Mouse (Mus musculus): Measurements from ENCODE around the gene Pstk. TPM values are rescaled to one million over a fixed set of nuclear protein-coding genes. Genes with fewer than 3 reads are reported as not detected.
"Not testable (repeated sequence)": the region's sequence is repeated elsewhere in the genome, so short reads cannot be mapped to it uniquely, and the experiment has no call there.

Gene Pstk
- polyA plus RNA-seq, 1 experiment from 2014 or later, result 19.9 TPM

DNA sequence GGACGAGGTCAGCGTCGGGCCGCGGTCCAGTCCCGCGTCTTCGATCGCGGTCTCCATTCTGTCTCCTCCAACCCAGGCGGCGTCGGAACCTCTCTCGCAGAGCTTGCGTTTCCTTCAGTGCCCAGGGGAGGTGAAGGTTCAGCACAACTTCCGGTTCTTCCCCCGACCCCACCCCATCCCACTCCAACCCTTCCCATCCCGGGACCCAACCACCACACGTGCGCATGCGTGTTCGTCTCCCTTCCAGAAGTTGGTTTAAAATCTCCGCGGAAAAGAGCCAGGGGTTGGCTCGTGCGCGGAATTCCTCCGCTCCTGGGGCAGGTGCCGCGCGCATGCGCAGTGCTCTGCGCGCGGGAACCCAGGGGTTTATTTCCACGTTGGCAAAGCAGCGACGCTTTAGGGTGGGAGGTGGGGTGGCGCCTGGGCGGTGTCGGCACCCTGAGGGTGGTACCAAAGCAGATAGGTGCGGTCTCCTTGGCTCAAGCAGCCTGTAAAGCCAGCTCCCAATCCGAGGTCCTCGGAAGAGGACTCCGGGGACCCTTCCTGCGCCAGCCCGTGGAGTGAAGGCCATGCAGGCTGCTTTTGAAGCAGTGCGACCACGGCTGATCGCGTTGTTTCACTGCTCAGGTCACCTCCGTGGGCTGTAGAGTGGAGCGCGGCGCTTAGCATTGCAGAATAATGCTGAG lies 8.2 kb upstream of the Pstk start, which contains the start of gene 2310057M21Rik:
Gene 2310057M21Rik, minus strand, starts transcription at position 145 of the 686 bp plus-strand sequence.
- Histone ChIP-seq H3K9me3 (replicated peaks) (no peaks in the 10 kb centered on the region), H3K9ac (peak within 1 kb of the TSS; percentile 92), H3K27me3 (peaks cover 10% of the 10 kb centered on the region), H3K4me2 (peak within 1 kb of the TSS; percentile 95), H3K4me3 (replicated peaks) (peak within 1 kb of the TSS; percentile 98), H3K36me3 (replicated peaks) (peaks cover 22% of the 10 kb centered on the region), H3K4me1 (replicated peaks) (peaks cover 22% of the 10 kb centered on the region), H3K27ac (replicated peaks) (peak within 1 kb of the TSS; percentile 91)
- WGBS (ENCODE audit: insufficient replicate concordance), result under 1% methylated on average over 55 of the region's 55 CpGs
- peak; percentile 94 for ATAC-seq (ENCODE audit: insufficient read depth)

DNA sequence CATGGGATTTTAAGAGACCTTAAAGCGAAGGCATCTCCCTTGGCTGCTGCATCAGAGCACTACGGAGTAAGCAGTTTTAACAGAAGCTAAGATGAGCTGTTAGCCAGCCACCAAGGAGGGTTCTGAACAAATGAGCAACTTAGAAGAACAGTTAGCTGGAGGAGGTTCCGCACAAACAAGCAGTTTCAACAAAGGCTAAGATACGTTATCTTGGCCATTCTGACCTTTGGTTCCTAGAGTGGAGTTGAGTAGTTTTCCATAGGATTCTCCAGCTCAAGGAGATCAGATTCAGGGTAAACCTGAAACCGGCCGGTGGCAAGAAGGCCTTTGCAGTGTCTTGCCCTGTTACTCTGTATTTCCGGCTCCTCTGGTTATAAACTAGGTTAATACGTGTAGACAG lies 6.8 kb upstream of the Pstk start:
- WGBS (ENCODE audit: insufficient replicate concordance), result 92% methylated on average over 8 of the region's 8 CpGs

DNA sequence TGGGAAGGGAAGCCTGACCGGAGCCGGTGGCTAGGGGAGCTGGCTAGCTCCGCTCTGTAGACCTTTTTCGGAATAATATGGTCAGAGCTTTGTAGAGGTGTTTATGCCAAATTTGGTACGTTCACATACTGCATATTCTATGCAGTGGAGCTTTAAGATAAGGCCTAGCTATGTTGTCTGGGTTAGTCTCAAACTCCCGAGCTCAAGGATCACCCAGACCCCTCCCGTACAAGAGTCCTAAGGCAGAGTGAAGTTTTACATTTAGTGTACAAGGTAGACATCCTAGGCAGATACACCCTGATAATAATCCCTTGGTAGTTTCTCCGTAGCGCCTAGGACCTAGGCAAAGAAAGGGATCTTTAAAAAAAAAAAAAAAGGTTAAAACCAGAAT lies 524 bp downstream of the Pstk start:
- Histone ChIP-seq H3K9me3 (replicated peaks) (no peaks in the 10 kb centered on the region), H3K4me3 (replicated peaks) (peak overlapping the region; percentile 84), H3K9ac (peak overlapping the region; percentile 78), H3K27ac (replicated peaks) (peak overlapping the region; percentile 93), H3K4me2 (peak overlapping the region; percentile 97), H3K36me3 (replicated peaks) (no peaks in the 10 kb centered on the region), H3K4me1 (replicated peaks) (peaks cover 24% of the 10 kb centered on the region), H3K27me3 (peaks cover 7% of the 10 kb centered on the region)
- WGBS (ENCODE audit: insufficient replicate concordance), result 2% methylated on average over 9 of the region's 9 CpGs
- ATAC-seq (ENCODE audit: insufficient read depth), result no peak; the same call in 1 of the 2 replicates

More for the DNA sequence above, 6.8 kb upstream of the Pstk start:
- Histone ChIP-seq H3K36me3 (replicated peaks) (0 out of 2 replicates have a peak, but pooled peaks cover 9% of the 10 kb centered on the region), H3K9ac (no peak overlapping the region), H3K4me2 (no peak overlapping the region), H3K4me3 (replicated peaks) (no peak overlapping the region), H3K9me3 (replicated peaks) (no peaks in the 10 kb centered on the region), H3K4me1 (replicated peaks) (peaks cover 22% of the 10 kb centered on the region), H3K27ac (replicated peaks) (no peak overlapping the region), H3K27me3 (peaks cover 10% of the 10 kb centered on the region)
- no peak for ATAC-seq (ENCODE audit: insufficient read depth)

DNA sequence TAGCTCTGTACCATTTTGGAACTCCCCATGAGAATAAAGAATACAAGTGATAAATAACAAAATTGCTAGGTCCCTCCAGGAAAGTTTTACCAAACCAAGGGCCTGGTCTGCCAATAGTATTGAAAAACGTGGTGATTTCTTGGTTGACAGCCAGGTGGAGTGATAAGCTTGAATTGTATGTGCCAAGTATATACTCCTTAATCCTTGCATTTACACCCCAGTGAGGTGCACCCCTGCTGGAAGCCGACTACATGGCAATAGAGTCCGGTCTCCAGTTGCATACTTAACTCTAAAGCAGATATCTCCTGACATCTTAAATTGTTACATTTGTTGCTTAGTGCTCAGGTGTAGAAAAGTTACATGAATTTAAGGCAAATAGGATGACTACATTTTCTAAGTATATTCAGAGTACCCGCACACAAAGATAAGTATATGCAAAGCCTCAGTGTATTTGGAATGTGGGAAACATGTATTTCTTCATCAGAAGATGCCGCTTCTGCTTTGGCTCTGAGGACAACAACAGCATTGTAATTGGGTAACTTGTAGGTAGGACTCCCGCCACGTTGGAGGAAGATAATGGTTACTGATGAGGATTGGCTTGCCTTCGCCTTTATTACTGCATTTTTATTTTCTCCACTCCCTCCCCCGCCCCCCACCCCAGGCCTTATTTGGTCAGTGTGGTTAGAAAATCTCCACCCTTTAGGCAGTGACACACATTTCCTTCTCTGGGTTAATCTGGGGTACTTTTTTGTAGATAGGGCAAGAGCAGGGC lies 1.1 kb downstream of the Pstk start:
- 34% methylated on average over 9 of the region's 9 CpGs for WGBS (ENCODE audit: insufficient replicate concordance)
- Histone ChIP-seq H3K27ac (replicated peaks) (peak overlapping the region; percentile 93), H3K4me1 (replicated peaks) (peaks cover 24% of the 10 kb centered on the region), H3K27me3 (peaks cover 4% of the 10 kb centered on the region), H3K4me3 (replicated peaks) (peak overlapping the region; percentile 84), H3K36me3 (replicated peaks) (no peaks in the 10 kb centered on the region), H3K4me2 (peak overlapping the region; percentile 97), H3K9me3 (replicated peaks) (no peaks in the 10 kb centered on the region), H3K9ac (peak overlapping the region; percentile 78; the same call in 1 of the 2 replicates)
- ATAC-seq (ENCODE audit: insufficient read depth), result no peak

DNA sequence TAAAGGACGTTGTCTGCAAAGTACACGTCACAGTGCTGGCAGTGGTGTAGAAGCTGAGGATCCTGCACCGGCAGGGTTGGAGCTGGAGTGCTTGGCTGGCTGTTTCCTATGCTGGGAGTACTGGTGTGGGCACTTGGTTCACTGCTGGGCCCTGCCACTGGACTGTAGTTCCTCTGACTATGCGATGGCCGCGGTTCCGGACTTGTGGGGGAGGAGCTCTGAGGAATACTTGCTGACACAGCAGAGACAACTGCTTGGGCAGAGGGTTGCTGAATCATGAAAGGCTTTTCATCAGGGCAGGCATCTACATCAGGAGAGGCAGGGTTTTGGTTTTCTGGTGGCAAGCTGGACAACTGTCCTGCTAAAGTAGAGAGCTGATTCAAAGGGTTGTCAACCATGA lies 20.8 kb downstream of the Pstk start:
- 85% methylated on average over 7 of the region's 7 CpGs for WGBS (ENCODE audit: insufficient replicate concordance)
- peaks cover 52% of the 10 kb centered on the region for H3K36me3 ChIP-seq (replicated peaks)
- H3K27me3 ChIP-seq; H3K9ac ChIP-seq; ATAC-seq (ENCODE audit: insufficient read depth); H3K4me1 ChIP-seq (replicated peaks); H3K4me3 ChIP-seq (replicated peaks); H3K4me2 ChIP-seq; H3K27ac ChIP-seq (replicated peaks); H3K9me3 ChIP-seq (replicated peaks): not testable (repeated sequence)

DNA sequence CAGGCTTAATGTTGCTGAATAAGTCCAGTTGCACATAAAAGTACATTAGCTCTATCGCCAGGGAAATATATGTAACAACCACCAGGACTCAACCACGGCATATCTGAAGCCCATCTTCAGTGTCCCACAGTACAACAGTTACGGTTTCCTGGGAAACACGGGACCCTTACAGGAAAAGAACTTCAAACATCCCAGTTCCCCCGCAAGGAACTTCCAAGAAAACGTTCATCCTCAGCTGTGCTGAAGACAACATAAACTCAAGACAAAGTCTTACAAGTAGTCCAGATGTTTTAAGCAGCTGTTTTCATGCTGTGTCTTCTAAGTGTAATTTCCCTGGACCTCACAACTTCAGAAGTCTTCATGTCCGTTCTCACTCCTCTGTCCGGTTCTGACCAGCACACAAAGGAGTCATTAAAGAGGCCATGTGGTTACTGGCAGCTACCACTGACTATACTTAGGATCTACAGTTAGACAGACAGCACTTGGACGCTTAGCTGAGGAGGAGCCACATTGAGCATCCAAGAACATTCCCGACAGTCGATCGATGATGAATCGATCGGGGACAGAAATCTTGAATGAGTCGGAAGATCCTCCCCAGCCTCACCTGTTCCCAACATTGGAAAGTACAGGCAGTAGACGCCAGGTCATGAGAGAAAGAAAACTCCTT lies 38.5 kb downstream of the Pstk start:
- ATAC-seq (ENCODE audit: insufficient read depth), result no peak
- peaks cover 6% of the 10 kb centered on the region; the same call in 1 of the 2 replicates for H3K36me3 ChIP-seq (replicated peaks)
- peak overlapping the region; percentile 97 for H3K4me3 ChIP-seq (replicated peaks)
- H3K4me2 ChIP-seq, result peak overlapping the region; percentile 97
- WGBS (ENCODE audit: insufficient replicate concordance), result 5% methylated on average over 16 of the region's 16 CpGs
- H3K9ac ChIP-seq, result peak overlapping the region; percentile 98
- H3K4me1 ChIP-seq (replicated peaks), result peaks cover 27% of the 10 kb centered on the region
- no peaks in the 10 kb centered on the region for H3K9me3 ChIP-seq (replicated peaks)
- no peaks in the 10 kb centered on the region for H3K27me3 ChIP-seq
- peak overlapping the region; percentile 86 for H3K27ac ChIP-seq (replicated peaks)

DNA sequence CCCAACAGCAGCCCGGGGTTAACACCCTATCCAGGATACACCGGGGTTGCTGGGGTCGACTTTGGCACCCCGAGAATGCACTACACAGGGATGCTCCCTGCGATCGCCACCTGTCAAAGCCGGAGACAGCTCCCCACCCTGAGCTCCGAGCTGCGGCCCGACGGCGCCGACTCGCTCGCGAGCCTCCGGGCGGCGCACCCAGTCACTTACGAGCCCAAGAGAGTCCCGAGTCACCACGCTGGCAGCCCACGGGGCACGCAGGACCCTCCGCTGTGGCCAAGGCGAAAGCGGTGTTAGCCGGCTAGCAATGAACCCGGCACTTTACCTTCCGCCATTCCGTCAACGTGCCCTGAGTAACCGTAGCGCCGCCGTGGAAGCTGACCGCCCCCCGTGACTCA lies 39.0 kb downstream of the Pstk start:
- peak; percentile 74 for ATAC-seq (ENCODE audit: insufficient read depth)
- Histone ChIP-seq H3K9me3 (replicated peaks) (no peaks in the 10 kb centered on the region), H3K4me1 (replicated peaks) (peaks cover 27% of the 10 kb centered on the region), H3K27me3 (no peaks in the 10 kb centered on the region), H3K4me2 (peak overlapping the region; percentile 97), H3K9ac (peak overlapping the region; percentile 98), H3K4me3 (replicated peaks) (peak overlapping the region; percentile 97), H3K36me3 (replicated peaks) (peaks cover 6% of the 10 kb centered on the region; the same call in 1 of the 2 replicates), H3K27ac (replicated peaks) (peak overlapping the region; percentile 86)
- under 1% methylated on average over 38 of the region's 38 CpGs for WGBS (ENCODE audit: insufficient replicate concordance)

DNA sequence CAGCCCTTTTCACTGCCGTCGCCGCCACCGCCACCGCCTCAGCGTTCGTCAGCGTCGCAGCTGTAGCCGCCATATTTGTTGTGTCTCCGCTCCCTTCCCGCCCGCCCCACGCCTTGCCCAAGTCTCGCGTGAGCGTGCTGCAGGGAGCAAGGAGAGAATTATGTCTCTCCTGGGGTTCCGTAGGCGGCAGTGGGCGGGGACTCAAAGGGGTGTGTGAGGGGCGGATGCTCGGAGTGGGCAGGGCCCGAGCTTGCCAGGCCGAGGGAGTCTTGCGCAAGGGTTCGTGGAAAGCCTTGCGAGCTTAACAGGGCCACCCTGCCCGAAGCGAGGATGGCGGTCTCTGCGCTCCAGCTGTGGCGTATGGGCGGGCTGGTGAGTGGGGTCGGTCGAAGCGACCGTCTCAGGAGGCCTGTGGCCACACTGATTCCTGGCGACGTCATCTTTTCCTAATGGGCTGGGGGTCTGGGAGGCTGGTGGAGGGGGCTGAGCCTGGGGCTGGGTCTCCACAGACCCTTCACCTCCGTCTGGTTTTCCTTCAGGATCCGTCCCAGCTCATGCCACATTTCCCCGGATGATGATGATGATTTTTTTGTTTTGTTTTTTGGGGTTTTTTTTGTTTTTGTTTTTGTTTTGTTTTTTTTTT lies 39.6 kb downstream of the Pstk start, which contains the start of the genes Ikzf5 and Acadsb:
Gene Ikzf5, minus strand, starts transcription at position 106 of the 643 bp plus-strand sequence.
Gene Acadsb, plus strand, starts transcription at position 186 of the 643 bp plus-strand sequence.
- no peaks in the 10 kb centered on the region for H3K27me3 ChIP-seq
- WGBS (ENCODE audit: insufficient replicate concordance), result 0% methylated on average over 42 of the region's 42 CpGs
- H3K4me1 ChIP-seq (replicated peaks), result peaks cover 27% of the 10 kb centered on the region
- peak; percentile 100 for ATAC-seq (ENCODE audit: insufficient read depth)
- H3K4me2 ChIP-seq, result peak within 1 kb of the TSS; percentile 97
- peak within 1 kb of the TSS; percentile 98 for H3K9ac ChIP-seq
- peak within 1 kb of the TSS; percentile 97 for H3K4me3 ChIP-seq (replicated peaks)
- H3K27ac ChIP-seq (replicated peaks), result peak within 1 kb of the TSS; percentile 86
- H3K36me3 ChIP-seq (replicated peaks), result peaks cover 6% of the 10 kb centered on the region; the same call in 1 of the 2 replicates
- H3K9me3 ChIP-seq (replicated peaks), result no peaks in the 10 kb centered on the region

DNA sequence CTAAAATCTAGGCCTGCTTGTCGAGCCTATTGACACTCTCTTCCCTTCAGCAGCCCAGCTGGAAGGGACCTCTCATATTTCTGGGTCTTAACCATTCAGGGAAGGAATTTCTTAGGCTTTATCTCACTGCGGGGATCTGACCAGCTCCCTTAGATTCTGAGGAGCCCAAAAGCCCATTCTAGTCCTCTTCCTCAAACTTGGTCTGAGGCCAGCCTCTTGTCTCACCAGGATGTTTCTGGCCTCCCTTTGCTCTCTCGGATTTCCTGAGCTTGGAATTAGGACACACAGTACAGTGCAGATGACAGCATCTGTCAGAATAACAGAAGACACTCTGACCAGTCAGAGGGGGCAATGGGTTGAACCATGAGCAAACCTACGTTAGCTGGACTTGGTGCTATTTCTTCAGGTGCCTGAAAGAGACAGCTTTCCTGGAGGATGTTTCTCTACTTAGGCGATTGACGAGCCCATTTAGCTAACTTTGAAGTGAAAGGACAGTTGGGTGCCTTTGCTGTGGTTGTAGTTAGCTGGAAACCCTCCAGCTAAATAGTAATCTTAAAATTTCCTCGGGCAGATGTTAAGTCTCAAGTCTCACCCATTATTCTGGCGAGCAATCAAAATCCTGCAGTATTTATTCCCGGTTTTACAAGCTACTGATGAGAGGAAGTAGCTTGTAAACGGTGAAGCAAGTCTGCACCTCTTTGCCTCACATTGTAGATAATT lies 40.4 kb downstream of the Pstk start:
- Histone ChIP-seq H3K27me3 (no peaks in the 10 kb centered on the region), H3K4me2 (peak overlapping the region; percentile 97), H3K9me3 (replicated peaks) (no peaks in the 10 kb centered on the region), H3K27ac (replicated peaks) (no peak overlapping the region), H3K4me1 (replicated peaks) (peaks cover 27% of the 10 kb centered on the region), H3K4me3 (replicated peaks) (peak overlapping the region; percentile 97), H3K9ac (peak overlapping the region; percentile 83; the same call in 1 of the 2 replicates), H3K36me3 (replicated peaks) (peaks cover 6% of the 10 kb centered on the region; the same call in 1 of the 2 replicates)
- 37% methylated on average over 10 of the region's 10 CpGs for WGBS (ENCODE audit: insufficient replicate concordance)
- ATAC-seq (ENCODE audit: insufficient read depth), result no peak

DNA sequence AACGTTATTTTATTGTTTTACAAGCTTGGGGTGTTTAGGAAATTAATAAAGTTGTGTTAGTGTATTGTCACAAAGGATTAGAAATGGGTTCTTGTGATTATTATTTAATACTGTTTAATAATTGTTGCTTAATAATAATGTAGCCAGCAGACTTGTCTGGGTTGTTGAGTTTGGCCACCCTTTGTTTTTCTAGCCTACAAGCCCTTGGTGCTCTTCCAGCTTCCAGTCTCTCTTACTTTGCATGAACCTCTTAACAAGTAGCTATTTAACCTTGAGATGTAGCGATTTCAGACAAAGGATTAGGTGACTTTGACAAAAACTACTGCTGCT lies 41.0 kb downstream of the Pstk start:
- H3K9me3 ChIP-seq (replicated peaks), result no peaks in the 10 kb centered on the region
- H3K4me2 ChIP-seq, result no peak overlapping the region
- no peak overlapping the region for H3K4me3 ChIP-seq (replicated peaks)
- H3K4me1 ChIP-seq (replicated peaks), result peaks cover 27% of the 10 kb centered on the region
- H3K9ac ChIP-seq, result no peak overlapping the region
- no peak for ATAC-seq (ENCODE audit: insufficient read depth)
- peaks cover 5% of the 10 kb centered on the region; the same call in 1 of the 2 replicates for H3K36me3 ChIP-seq (replicated peaks)
- WGBS (ENCODE audit: insufficient replicate concordance), result 54% methylated on average over 2 of the region's 2 CpGs
- no peaks in the 10 kb centered on the region for H3K27me3 ChIP-seq
- no peak overlapping the region for H3K27ac ChIP-seq (replicated peaks)

All from liver, embryonic 15.5 days (tissue).